Mouse (Mus musculus) lung, embryonic 16.5 days (tissue): Measurements from ENCODE around the gene Krtap11-1. TPM values are rescaled to one million over a fixed set of nuclear protein-coding genes. Genes with fewer than 3 reads are reported as not detected.

Source experiments
- ATAC-seq: fragments of 200-750 bp; cut with Nextera tagmentation; 2 replicates; pipeline ENCODE4 v1.8.0; 2017; ENCODE audit warnings: low read depth, mild to moderate bottlenecking, moderate library complexity
- H3K27ac ChIP-seq: fragments of 300-500 bp; sonication (generic); 2 replicates; pipeline ENCODE4 v1.5.1; 2014; ENCODE audit warnings: mild to moderate bottlenecking, control low read depth, low read length
- H3K27me3 ChIP-seq: fragments of 300-500 bp; sonication (generic); 2 replicates; pipeline ENCODE4 v1.6.1; 2014; ENCODE audit warnings: low read depth, low read length, mixed read lengths; ENCODE audit not compliant: control insufficient read depth, insufficient read depth
- H3K36me3 ChIP-seq: fragments of 300-500 bp; sonication (generic); 2 replicates; pipeline ENCODE4 v1.6.1; 2014; ENCODE audit warnings: low read length; ENCODE audit not compliant: control insufficient read depth, insufficient read depth
- H3K4me1 ChIP-seq: fragments of 300-500 bp; sonication (generic); replicated peaks from 2 replicates; pipeline ENCODE4 v1.6.1; 2014; ENCODE audit warnings: low read length, mixed read lengths; ENCODE audit not compliant: control insufficient read depth, insufficient read depth
- H3K4me2 ChIP-seq: fragments of 300-500 bp; sonication (generic); 2 replicates; pipeline ENCODE4 v1.6.1; 2014; ENCODE audit warnings: low read depth, low read length, control low read depth
- H3K4me3 ChIP-seq: fragments of 300-500 bp; sonication (generic); 2 replicates; pipeline ENCODE4 v1.5.1; 2014; ENCODE audit warnings: mild to moderate bottlenecking, low read length, control low read depth
- H3K9ac ChIP-seq: fragments of 300-500 bp; sonication (generic); 2 replicates; pipeline ENCODE4 v1.6.1; 2014; ENCODE audit warnings: low read length, control low read depth
- H3K9me3 ChIP-seq: fragments of 300-500 bp; sonication (generic); 2 replicates; pipeline ENCODE4 v1.6.1; 2016; ENCODE audit warnings: low read length; ENCODE audit not compliant: control insufficient read depth
- WGBS: fragments of 180-500 bp; shearing (Covaris S2); extraction: QIAGEN DNeasy Blood & Tissue Kit; methylation state at CpG from one replicate; pipeline ENCODE4 v1.1.7; 2014; 5-methylcytosine and 5-hydroxymethylcytosine counted together
- polyA plus RNA-seq: library from polyadenylated mRNA; unstranded; fragments of >200 nt; fragmentation: Nextera tagmentation; extraction: Ambion mirVana; gene quantifications from 2 replicates; pipeline ENCODE4 v1.2.1, GENCODE M21; 2015

Krtap11-1 gene
- not detected in 2 replicates for polyA plus RNA-seq

DNA sequence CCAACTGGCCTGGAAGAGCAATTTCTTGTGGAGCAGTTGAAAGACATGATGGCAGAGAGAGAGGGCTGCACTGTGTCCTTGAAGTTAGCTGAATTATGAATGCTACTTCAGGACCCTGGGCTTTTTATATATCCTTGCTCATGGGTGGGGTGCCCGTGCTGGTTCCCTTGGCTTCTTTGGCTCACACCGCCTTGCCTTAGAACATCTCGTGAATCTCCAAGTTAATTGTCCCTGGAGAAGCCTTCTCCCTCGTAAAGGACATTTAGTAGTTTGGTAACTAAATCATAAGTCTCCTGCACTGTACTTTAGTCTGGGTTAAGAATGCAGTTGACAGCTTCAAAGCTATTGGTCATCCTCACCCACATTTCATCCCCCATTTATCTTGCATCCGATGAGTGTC is at the start of gene Krtap11-1:
Gene Krtap11-1 (minus strand): TSS at position 101 of the 400 bp plus-strand sequence.
- Histone ChIP-seq H3K27me3 (no peaks in the 10 kb centered on the region), H3K27ac (no peak within 1 kb of the TSS), H3K36me3 (no peaks in the 10 kb centered on the region), H3K4me3 (no peak within 1 kb of the TSS), H3K9ac (no peak within 1 kb of the TSS), H3K4me1 (no peaks in the 10 kb centered on the region), H3K4me2 (no peak within 1 kb of the TSS), H3K9me3 (no peaks in the 10 kb centered on the region)
- WGBS, result 80% methylated on average over 5 of the region's 5 CpGs
- no peak for ATAC-seq

DNA sequence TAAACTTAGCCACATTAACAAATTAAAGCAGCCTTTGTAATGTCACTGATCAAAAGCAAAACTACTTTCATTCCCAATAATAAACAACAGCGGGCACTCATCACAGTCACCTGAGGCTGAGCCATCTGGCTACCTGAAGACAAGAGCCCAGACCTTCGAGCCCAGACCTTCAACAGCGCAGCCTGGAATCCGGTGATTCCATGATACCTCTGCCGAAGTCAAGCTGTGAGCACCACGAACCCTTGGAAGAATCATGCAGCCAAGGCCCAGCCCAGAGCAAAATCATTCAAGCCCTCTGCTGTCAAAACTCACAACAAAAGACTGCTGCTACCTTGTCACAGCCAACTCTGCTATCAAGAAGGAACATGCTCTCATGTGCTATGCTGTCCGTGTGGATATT is 47.2 kb upstream of the Krtap11-1 start:
- H3K4me2 ChIP-seq, result no peak overlapping the region
- no peaks in the 10 kb centered on the region for H3K36me3 ChIP-seq
- no peak for ATAC-seq
- no peak overlapping the region for H3K4me3 ChIP-seq
- no peaks in the 10 kb centered on the region for H3K9me3 ChIP-seq
- 84% methylated on average over 7 of the region's 7 CpGs for WGBS
- no peaks in the 10 kb centered on the region for H3K27me3 ChIP-seq
- no peaks in the 10 kb centered on the region for H3K4me1 ChIP-seq
- H3K9ac ChIP-seq, result no peak overlapping the region
- H3K27ac ChIP-seq, result no peak overlapping the region

DNA sequence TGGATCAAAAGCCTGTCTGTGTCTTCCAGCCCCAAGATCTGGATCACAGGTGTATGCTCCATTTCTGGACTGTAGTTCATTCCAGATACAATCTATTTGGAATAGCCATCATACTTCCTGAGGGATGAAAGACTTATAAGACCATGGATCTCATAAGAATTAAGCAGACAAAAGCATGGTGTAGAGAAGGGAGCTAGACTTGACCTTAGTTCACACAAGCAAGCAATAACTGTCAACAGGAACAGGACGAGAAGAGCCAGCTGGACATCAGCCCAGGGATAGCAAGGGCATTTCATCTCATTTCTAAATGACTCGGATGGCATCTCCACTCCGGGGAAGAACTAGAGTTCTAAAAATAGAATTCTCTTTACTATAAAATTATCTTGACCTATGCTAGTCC is 46.3 kb upstream of the Krtap11-1 start:
- no peak overlapping the region for H3K27ac ChIP-seq
- no peak overlapping the region for H3K9ac ChIP-seq
- H3K27me3 ChIP-seq, result no peaks in the 10 kb centered on the region
- H3K4me3 ChIP-seq, result no peak overlapping the region
- H3K4me1 ChIP-seq, result no peaks in the 10 kb centered on the region
- H3K36me3 ChIP-seq, result no peaks in the 10 kb centered on the region
- 31% methylated on average over 3 of the region's 3 CpGs for WGBS
- H3K4me2 ChIP-seq, result no peak overlapping the region
- ATAC-seq, result no peak
- H3K9me3 ChIP-seq, result no peaks in the 10 kb centered on the region

DNA sequence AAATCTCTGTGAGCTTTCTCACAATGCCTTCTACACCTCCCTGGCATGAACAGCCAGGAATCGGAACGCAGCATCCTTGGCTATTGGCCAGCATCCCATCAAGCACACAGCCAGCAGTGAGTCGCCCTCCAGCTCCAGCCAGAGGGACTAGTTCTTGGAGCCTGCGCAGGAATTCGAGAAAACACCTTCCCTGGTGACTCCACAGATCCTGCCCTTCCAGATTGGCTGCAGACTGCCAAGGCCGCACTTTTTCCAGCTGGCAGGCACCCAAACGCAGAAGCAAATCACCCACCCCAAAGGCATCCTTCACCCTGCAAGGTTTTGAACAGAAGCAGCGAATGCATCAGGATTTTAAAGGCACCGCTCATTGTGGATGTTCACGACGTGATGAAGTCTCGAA is 42.7 kb upstream of the Krtap11-1 start:
- no peak for ATAC-seq
- no peak overlapping the region for H3K4me2 ChIP-seq
- H3K4me3 ChIP-seq, result no peak overlapping the region
- no peaks in the 10 kb centered on the region for H3K4me1 ChIP-seq
- 70% methylated on average over 12 of the region's 12 CpGs for WGBS
- H3K36me3 ChIP-seq, result no peaks in the 10 kb centered on the region
- H3K9ac ChIP-seq, result no peak overlapping the region
- no peaks in the 10 kb centered on the region for H3K27me3 ChIP-seq
- H3K9me3 ChIP-seq, result no peaks in the 10 kb centered on the region
- no peak overlapping the region for H3K27ac ChIP-seq

DNA sequence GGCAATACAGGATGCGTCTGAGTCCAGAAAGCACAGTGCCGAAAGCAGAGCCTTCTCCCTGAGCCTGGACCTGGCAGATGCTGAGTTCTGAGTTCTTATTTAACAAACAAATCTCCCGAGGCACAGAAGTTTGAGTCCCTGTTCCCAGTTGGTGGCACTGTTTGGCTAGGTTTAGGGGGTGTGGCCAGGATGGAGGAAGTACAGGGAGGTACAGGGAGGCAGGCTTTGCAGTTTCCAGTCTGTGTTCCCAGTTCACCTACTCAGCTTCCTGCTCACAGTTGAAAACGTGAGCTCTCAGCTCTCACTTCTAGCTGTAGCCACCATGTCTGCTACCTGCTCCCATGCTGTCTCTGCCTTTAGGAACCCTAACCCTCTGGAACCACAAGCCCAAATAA is 37.8 kb upstream of the Krtap11-1 start:
- no peaks in the 10 kb centered on the region for H3K4me1 ChIP-seq
- no peaks in the 10 kb centered on the region for H3K36me3 ChIP-seq
- no peaks in the 10 kb centered on the region for H3K27me3 ChIP-seq
- ATAC-seq, result no peak
- H3K9me3 ChIP-seq, result no peaks in the 10 kb centered on the region
- H3K9ac ChIP-seq, result no peak overlapping the region
- 62% methylated on average over 4 of the region's 4 CpGs for WGBS
- no peak overlapping the region for H3K4me2 ChIP-seq
- H3K27ac ChIP-seq, result no peak overlapping the region
- no peak overlapping the region for H3K4me3 ChIP-seq

DNA sequence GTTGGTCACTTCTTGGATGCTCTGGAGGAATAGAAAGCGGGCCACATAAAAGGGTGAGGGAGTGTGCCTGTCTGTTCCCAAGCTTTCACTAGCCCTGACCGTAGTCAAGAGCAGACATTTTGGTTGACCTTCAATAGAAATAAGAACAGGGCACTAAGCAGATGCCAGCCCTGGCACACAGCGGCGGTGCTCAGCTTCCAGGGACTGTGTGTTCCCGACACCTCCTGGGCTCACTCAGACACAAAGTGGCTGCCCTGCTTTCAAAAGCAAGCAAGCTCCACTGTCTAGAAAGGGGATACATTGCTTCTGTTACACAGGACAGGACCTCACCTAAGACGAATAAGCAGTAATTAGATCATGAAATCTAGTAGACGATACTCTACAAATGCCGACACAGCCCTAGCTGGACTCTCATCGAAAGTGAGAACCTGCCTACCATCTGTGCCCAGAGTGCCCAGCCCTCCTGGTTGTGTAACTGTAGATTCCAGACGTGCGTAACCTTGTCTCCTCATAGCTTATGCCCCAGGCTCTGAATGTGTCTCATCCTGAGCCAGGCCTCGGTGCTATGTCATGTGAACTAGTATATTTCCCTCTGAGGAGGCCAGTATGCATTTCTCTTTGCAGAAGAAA is 37.3 kb upstream of the Krtap11-1 start:
- no peak overlapping the region for H3K4me3 ChIP-seq
- H3K27ac ChIP-seq, result no peak overlapping the region
- no peaks in the 10 kb centered on the region for H3K4me1 ChIP-seq
- H3K4me2 ChIP-seq, result no peak overlapping the region
- no peaks in the 10 kb centered on the region for H3K9me3 ChIP-seq
- 92% methylated on average over 12 of the region's 12 CpGs for WGBS
- no peaks in the 10 kb centered on the region for H3K27me3 ChIP-seq
- ATAC-seq, result no peak
- H3K9ac ChIP-seq, result no peak overlapping the region
- no peaks in the 10 kb centered on the region for H3K36me3 ChIP-seq

DNA sequence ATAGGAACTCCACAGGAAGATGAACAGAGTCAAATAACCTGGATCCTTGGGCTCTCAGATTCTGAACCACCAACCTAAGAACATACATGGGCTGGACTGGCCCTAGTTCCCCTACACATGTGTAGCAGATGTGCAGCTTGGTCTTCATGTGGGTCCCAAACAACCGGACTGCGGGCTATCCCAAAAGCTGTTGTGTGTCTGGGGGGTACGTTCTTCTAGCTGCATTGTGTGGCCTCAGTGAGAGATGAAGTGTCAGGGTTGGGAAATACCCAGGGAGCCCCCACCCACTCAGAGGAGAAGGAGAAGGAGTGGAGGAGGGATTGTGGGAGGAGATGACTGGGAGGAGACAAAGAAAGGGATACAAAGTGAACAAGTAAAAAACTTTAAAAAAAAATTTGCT is 36.0 kb upstream of the Krtap11-1 start:
- H3K9me3 ChIP-seq, result no peaks in the 10 kb centered on the region
- no peaks in the 10 kb centered on the region for H3K4me1 ChIP-seq
- no peak overlapping the region for H3K27ac ChIP-seq
- no peak for ATAC-seq
- H3K27me3 ChIP-seq, result no peaks in the 10 kb centered on the region
- H3K4me3 ChIP-seq, result no peak overlapping the region
- no peak overlapping the region for H3K9ac ChIP-seq
- H3K4me2 ChIP-seq, result no peak overlapping the region
- no peaks in the 10 kb centered on the region for H3K36me3 ChIP-seq
- 72% methylated on average over 3 of the region's 3 CpGs for WGBS

DNA sequence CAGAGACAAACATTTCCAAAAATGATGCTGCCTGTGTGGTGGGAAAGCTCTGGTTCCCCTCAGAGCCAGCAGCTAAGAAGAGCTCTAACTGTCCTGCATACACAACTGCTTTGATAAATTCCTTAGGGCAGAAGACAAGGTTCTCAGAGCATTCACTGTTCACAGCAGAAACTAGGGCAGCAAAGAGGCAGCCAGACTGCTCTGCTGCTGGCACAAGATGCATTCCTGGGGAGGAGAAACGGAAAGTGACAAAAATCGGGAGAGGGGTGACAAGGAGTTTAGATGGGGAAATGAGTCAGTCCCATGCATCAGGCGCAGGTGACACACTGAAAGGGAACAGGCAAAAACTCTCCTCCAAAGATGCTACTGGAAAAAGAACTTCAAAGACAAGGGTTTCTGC is 16.2 kb upstream of the Krtap11-1 start:
- WGBS, result 56% methylated on average over 3 of the region's 3 CpGs
- H3K4me3 ChIP-seq, result no peak overlapping the region
- no peak for ATAC-seq
- no peaks in the 10 kb centered on the region for H3K36me3 ChIP-seq
- H3K9me3 ChIP-seq, result peaks cover 5% of the 10 kb centered on the region
- H3K4me2 ChIP-seq, result no peak overlapping the region
- H3K27ac ChIP-seq, result no peak overlapping the region
- H3K9ac ChIP-seq, result no peak overlapping the region
- no peaks in the 10 kb centered on the region for H3K27me3 ChIP-seq
- no peaks in the 10 kb centered on the region for H3K4me1 ChIP-seq

DNA sequence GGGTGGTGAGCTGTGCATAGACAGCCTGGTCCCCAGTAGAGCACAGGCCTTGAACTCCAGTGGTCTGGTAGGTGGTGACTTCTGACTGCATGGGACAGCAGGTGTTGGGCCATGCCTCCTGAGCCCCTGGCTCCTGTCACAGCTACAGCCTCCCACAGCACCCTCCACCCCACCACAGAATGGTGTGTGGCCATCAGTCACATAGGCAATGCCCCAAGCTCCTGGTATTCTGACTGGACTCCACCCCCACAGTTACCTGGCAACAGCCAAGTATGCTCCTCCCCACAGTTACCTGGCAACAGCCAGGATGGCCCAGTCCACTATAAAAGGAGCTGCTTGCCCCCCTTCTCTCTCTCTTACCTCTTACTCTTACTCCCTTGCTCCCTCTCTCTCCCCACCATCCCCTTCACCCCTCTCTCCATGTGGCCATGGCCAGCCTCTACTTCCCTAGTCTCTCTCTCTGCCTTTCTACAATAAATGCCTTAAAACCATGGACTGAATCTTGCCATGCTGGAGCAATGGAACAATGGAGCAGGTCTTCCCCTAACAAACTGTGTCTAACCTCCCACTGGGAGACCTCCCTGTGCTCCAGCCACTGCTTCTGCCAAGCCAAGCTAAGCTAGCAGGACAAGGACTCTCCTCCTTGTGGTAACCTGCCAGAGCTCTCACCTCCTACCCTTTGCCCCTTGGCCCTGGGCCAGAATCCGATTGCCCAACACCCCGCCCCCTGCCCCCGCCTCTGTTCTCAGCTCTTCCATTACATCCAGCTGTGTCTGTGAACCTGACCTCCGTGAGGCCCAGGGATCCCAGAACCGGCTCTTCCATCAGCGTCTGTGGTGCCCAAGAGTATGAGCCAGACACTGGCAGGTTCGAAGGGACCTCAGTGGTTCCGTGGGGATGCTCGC is 14.9 kb upstream of the Krtap11-1 start:
- no peak for ATAC-seq
- Histone ChIP-seq H3K27me3 (no peaks in the 10 kb centered on the region), H3K27ac (no peak overlapping the region), H3K4me1 (no peaks in the 10 kb centered on the region), H3K9me3 (no peaks in the 10 kb centered on the region), H3K9ac (no peak overlapping the region), H3K4me2 (no peak overlapping the region), H3K36me3 (no peaks in the 10 kb centered on the region), H3K4me3 (no peak overlapping the region)
- WGBS, result 53% methylated on average over 9 of the region's 9 CpGs
